Comparison of ENCODE assay signal across 8 mouse cellular contexts in genomic region chr6:119902204-119903080, GRCm38 (mm10). TPM values are rescaled to one million over a fixed set of nuclear protein-coding genes. Genes with fewer than 3 reads are reported as not detected.
DNase-seq lines count a peak whose midpoint lies in the region; ATAC-seq lines count a peak whose summit lies in the region.

Rad52 (plus strand) TSS chr6:119902698.

- peak within 1 kb of the TSS; percentile 89 for H3K4me3 ChIP-seq in heart, embryonic 13.5 days
- peak within 1 kb of the TSS; percentile 81 for H3K4me3 ChIP-seq in liver, embryonic 12.5 days
- peak within 1 kb of the TSS; percentile 94 for H3K4me3 ChIP-seq in stomach, embryonic 15.5 days (replicated peaks)

- peak; percentile 90 for ATAC-seq in erythroid progenitor cell, adult 5-6 weeks (replicated peaks; ENCODE audit: low FRiP score, poor library complexity, severe bottlenecking)
- peak; percentile 72 for ATAC-seq in heart, embryonic 13.5 days (ENCODE audit: extremely low read depth, insufficient number of reproducible peaks, low FRiP score, low TSS enrichment)
- peak; percentile 89 for ATAC-seq in liver, embryonic 12.5 days
- peak; percentile 86 for ATAC-seq in stomach, embryonic 15.5 days (ENCODE audit: insufficient read depth, low FRiP score, low read depth)

- H3K4me2 ChIP-seq in heart, embryonic 13.5 days, result peak within 1 kb of the TSS; percentile 90
- peak within 1 kb of the TSS; percentile 84 for H3K4me2 ChIP-seq in liver, embryonic 12.5 days
- H3K4me2 ChIP-seq in stomach, embryonic 15.5 days, result peak within 1 kb of the TSS; percentile 73

- H3K36me3 ChIP-seq in heart, embryonic 13.5 days, result peaks cover 18% of the 10 kb centered on the region; the same call in 1 of the 2 replicates
- H3K36me3 ChIP-seq in liver, embryonic 12.5 days, result peaks cover 20% of the 10 kb centered on the region
- no peaks in the 10 kb centered on the region for H3K36me3 ChIP-seq in stomach, embryonic 15.5 days

- H3K27ac ChIP-seq in heart, embryonic 13.5 days (replicated peaks), result peak within 1 kb of the TSS; percentile 98
- H3K27ac ChIP-seq in liver, embryonic 12.5 days, result peak within 1 kb of the TSS; percentile 95
- peak within 1 kb of the TSS; percentile 98 for H3K27ac ChIP-seq in stomach, embryonic 15.5 days

- peak within 1 kb of the TSS; percentile 96 for H3K9ac ChIP-seq in heart, embryonic 13.5 days
- H3K9ac ChIP-seq in liver, embryonic 12.5 days, result peak within 1 kb of the TSS; percentile 89
- H3K9ac ChIP-seq in stomach, embryonic 15.5 days, result peak within 1 kb of the TSS; percentile 96

- peaks cover 13% of the 10 kb centered on the region for H3K4me1 ChIP-seq in heart, embryonic 13.5 days
- peaks cover 15% of the 10 kb centered on the region for H3K4me1 ChIP-seq in liver, embryonic 12.5 days
- 0 out of 2 replicates have a peak, but pooled peaks cover 3% of the 10 kb centered on the region for H3K4me1 ChIP-seq in stomach, embryonic 15.5 days

- no peaks in the 10 kb centered on the region for H3K9me3 ChIP-seq in heart, embryonic 13.5 days
- no peaks in the 10 kb centered on the region for H3K9me3 ChIP-seq in liver, embryonic 12.5 days (replicated peaks)
- H3K9me3 ChIP-seq in stomach, embryonic 15.5 days, result no peaks in the 10 kb centered on the region

- DNase-seq in CD4-positive helper T cell, adult 2 months (ENCODE audit: low read depth, low spot score), result peak; percentile 91
- DNase-seq in brain, embryonic 18.5 days (ENCODE audit: low read depth, low spot score), result peak; percentile 89
- peak; percentile 91 for DNase-seq in kidney, postnatal 10 days
- DNase-seq in natural killer cell, adult 2 months (ENCODE audit: low spot score in 2 of 2), result peak; percentile 67 to 70

- 1% methylated on average over 67 of the region's 67 CpGs for WGBS in heart, embryonic 13.5 days
- WGBS in liver, embryonic 12.5 days (ENCODE audit: insufficient replicate concordance), result 2% methylated on average over 67 of the region's 67 CpGs
- WGBS in stomach, embryonic 15.5 days, result 1% methylated on average over 66 of the region's 67 CpGs

- H3K27me3 ChIP-seq in heart, embryonic 13.5 days (replicated peaks), result no peaks in the 10 kb centered on the region
- H3K27me3 ChIP-seq in liver, embryonic 12.5 days (replicated peaks), result no peaks in the 10 kb centered on the region
- H3K27me3 ChIP-seq in stomach, embryonic 15.5 days (replicated peaks), result no peaks in the 10 kb centered on the region

RNA-seq across cellular contexts. Expression of gene Rad52, which starts in this region (rescaled TPM):
- 10.1 and 19.1 TPM in 2 replicates for total RNA-seq in erythroid progenitor cell, adult 5-6 weeks (2015; ENCODE audit: low replicate concordance)
- 7.0 and 7.3 TPM in 2 replicates for total RNA-seq in erythroid progenitor cell, adult 5-6 weeks (2017; ENCODE audit: low replicate concordance)
- 14.1 and 15.5 TPM in 2 replicates for polyA plus RNA-seq in heart, embryonic 13.5 days (2015; fragmentation: Nextera tagmentation; extraction: Ambion mirVana)
- 13.7 and 13.8 TPM in 2 replicates for polyA plus RNA-seq in liver, embryonic 12.5 days (2016; fragmentation: Nextera tagmentation; extraction: Ambion mirVana)
- 18.1 and 19.2 TPM in 2 replicates for polyA plus RNA-seq in stomach, embryonic 15.5 days (2015; fragmentation: Nextera tagmentation; extraction: Ambion mirVana)

Comparison
In these comparisons a context has a peak if more than half of its experiments do, and no peak if none do; other contexts are left out.
1. Peak in every context shown above with its lines: DNase-seq, ATAC-seq, H3K4me3 ChIP-seq and H3K27ac ChIP-seq.